Mouse (Mus musculus) ES-Bruce4 (cell line): ENCODE results near the gene Gpr157.

Experiments used
- EP300 ChIP-seq: IDR thresholded peaks from 2 replicates; pipeline ENCODE4 v1.6.1; 2011; ENCODE audit warnings: low read depth, low read length; ENCODE audit not compliant: insufficient read depth
- POLR2A ChIP-seq: IDR thresholded peaks from one replicate; pipeline ENCODE4 v1.8.1; 2011; ENCODE audit warnings: low read length; ENCODE audit not compliant: insufficient read depth

GRCm38 (mm10) chr4:150080330-150080967 is 6.7 kb upstream of the Gpr157 start:
- TF ChIP-seq EP300 (no peak), POLR2A (no peak)
